Mouse (Mus musculus): ENCODE data around the gene Gpatch8. TPM values are rescaled to one million over a fixed set of nuclear protein-coding genes. Genes with fewer than 3 reads are reported as not detected.

Gpatch8 gene
- 47.4 to 57.7 TPM (median 53.3 TPM) in 4 replicates for total RNA-seq (2023; ENCODE audit: inconsistent age)

GRCm38 (mm10) chr11:102556031-102556715 is at the start of gene Gpatch8:
Gene Gpatch8, minus strand, starts transcription at chr11:102556392.

GRCm38 (mm10) chr11:102604010-102604584 is 47.9 kb upstream of the Gpatch8 start, which contains the start of gene Fzd2:
Gene Fzd2, plus strand, starts transcription at chr11:102604396.

GRCm38 (mm10) chr11:102579165-102580033 is 23.2 kb upstream of the Gpatch8 start, which contains the start of gene Gm11627:
Gene Gm11627, minus strand, starts transcription at chr11:102579461.

GRCm38 (mm10) chr11:102469648-102470357 is 86.4 kb downstream of the Gpatch8 start, which contains the start of gene Itga2b:
Gene Itga2b, minus strand, starts transcription at chr11:102470122.

GRCm38 (mm10) chr11:102447497-102447896 is 108.7 kb downstream of the Gpatch8 start, which contains the start of gene Fam171a2:
Gene Fam171a2, minus strand, starts transcription at chr11:102447682.

GRCm38 (mm10) chr11:102430121-102431017 is 125.8 kb downstream of the Gpatch8 start, which contains the start of gene Grn:
Gene Grn, plus strand, starts transcription at chr11:102430315.

Other genes with a start within 250 kb of the Gpatch8 start
- gene Ubtf, start 236.7 kb downstream of the Gpatch8 start, total RNA-seq (2023; ENCODE audit: inconsistent age), result 145 to 164 TPM (median 151 TPM) in 4 replicates
- 0.16 TPM in 1 of 4 replicates, not detected in the others for gene Slc4a1, start 190.2 kb downstream of the Gpatch8 start, total RNA-seq (2023; ENCODE audit: inconsistent age)
- 1.7 to 3.5 TPM (median 1.8 TPM) in 4 replicates for gene Rundc3a, start 163.0 kb downstream of the Gpatch8 start, total RNA-seq (2023; ENCODE audit: inconsistent age)
- gene Slc25a39, start 148.4 kb downstream of the Gpatch8 start, total RNA-seq (2023; ENCODE audit: inconsistent age), result 35.6 to 50.9 TPM (median 36.9 TPM) in 4 replicates
- 75.4 to 80.2 TPM (median 77.1 TPM) in 4 replicates for gene Grn, start 126.1 kb downstream of the Gpatch8 start, total RNA-seq (2023; ENCODE audit: inconsistent age)
- gene Fam171a2, start 108.7 kb downstream of the Gpatch8 start, total RNA-seq (2023; ENCODE audit: inconsistent age), result not detected in 4 replicates
- 5.1 to 9.3 TPM (median 7.0 TPM) in 4 replicates for gene Itga2b, start 86.3 kb downstream of the Gpatch8 start, total RNA-seq (2023; ENCODE audit: inconsistent age)
- not detected in 4 replicates for gene Gm11627, start 23.1 kb upstream of the Gpatch8 start, total RNA-seq (2023; ENCODE audit: inconsistent age)
- gene Fzd2, start 48.0 kb upstream of the Gpatch8 start, total RNA-seq (2023; ENCODE audit: inconsistent age), result not detected in 4 replicates
- gene Meioc, start 107.3 kb upstream of the Gpatch8 start, total RNA-seq (2023; ENCODE audit: inconsistent age), result not detected in 4 replicates
- 25.4 to 29.9 TPM (median 25.8 TPM) in 4 replicates for gene Ccdc43, start 141.4 kb upstream of the Gpatch8 start, total RNA-seq (2023; ENCODE audit: inconsistent age)
- 0.18 TPM in 1 of 4 replicates, not detected in the others for gene Adam11, start 205.0 kb upstream of the Gpatch8 start, total RNA-seq (2023; ENCODE audit: inconsistent age)

Measured in B cell, adult (primary cell).